Mouse (Mus musculus): ENCODE results near the gene Atf7. TPM values are rescaled to one million over a fixed set of nuclear protein-coding genes. Genes with fewer than 3 reads are reported as not detected.

The Atf7 gene
- total and polyA plus RNA-seq, 2 experiments = 10.1 to 41.1 TPM

GRCm38 (mm10) chr15:102516728-102517404 is 108.4 kb downstream of the Atf7 start, which contains the start of gene Map3k12:
Gene Map3k12, minus strand, starts transcription at chr15:102517064.
- Histone ChIP-seq H3K27me3 (ENCODE audit: control insufficient read depth, insufficient read depth, low read length) (no peaks in the 10 kb centered on the region), H3K4me3 (ENCODE audit: insufficient read depth, low read depth, low read length) (peak within 1 kb of the TSS; percentile 71), H3K36me3 (ENCODE audit: control insufficient read depth, insufficient read depth, low read length) (no peaks in the 10 kb centered on the region), H3K4me1 (ENCODE audit: control insufficient read depth, insufficient read depth, low read length) (peaks cover 3% of the 10 kb centered on the region; the same call in 1 of the 2 replicates), H3K27ac (replicated peaks; ENCODE audit: insufficient read depth, low read depth, low read length) (peak within 1 kb of the TSS; percentile 69), H3K79me2 (ENCODE audit: control insufficient read depth, insufficient read depth, low read length) (no peaks in the 10 kb centered on the region), H3K9ac (ENCODE audit: low read depth, low read length) (peak within 1 kb of the TSS; percentile 61)
- 1% methylated on average over 43 of the region's 43 CpGs for WGBS
- DNase-seq (ENCODE audit: extremely low read depth, low read depth, low spot score) = peak; percentile 71
- TF ChIP-seq POLR2A (IDR thresholded peaks at IDR 0.05; ENCODE audit: extremely low read depth, insufficient read depth, low read length) = no peak
- no peak for TF ChIP-seq CTCF (IDR thresholded peaks at IDR 0.05; ENCODE audit: low read depth, low read length)

GRCm38 (mm10) chr15:102516293-102516692 is 109.0 kb downstream of the Atf7 start:
- 42% methylated on average over 12 of the region's 12 CpGs for WGBS

DNA sequence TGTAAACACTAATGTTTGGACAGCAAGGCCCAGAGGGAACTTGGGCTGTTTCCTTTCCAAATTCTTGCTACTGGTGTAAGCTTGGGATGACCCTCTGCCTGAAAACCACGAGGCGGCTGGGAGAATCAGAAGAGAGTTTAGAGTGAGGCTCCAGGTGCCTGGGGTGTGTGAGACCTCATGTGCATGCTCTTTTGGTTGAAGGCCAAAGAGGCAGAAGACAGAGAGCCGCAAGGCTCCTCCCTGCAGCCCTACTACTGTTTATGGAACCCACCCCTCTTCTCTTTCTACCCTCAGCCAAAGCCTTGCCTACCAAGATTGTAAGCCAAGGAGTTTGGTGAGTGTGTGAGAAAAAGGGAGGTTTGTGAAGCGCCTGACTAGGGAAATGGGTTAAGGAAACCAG is 109.5 kb downstream of the Atf7 start:
- 81% methylated on average over 4 of the region's 4 CpGs for WGBS

More at GRCm38 (mm10) chr15:102516293-102516692, 109.0 kb downstream of the Atf7 start:
- H3K36me3 ChIP-seq (ENCODE audit: control insufficient read depth, insufficient read depth, low read length) = no peaks in the 10 kb centered on the region
- DNase-seq (ENCODE audit: extremely low read depth, low read depth, low spot score) = no peak
- no peak overlapping the region for H3K27ac ChIP-seq (replicated peaks; ENCODE audit: insufficient read depth, low read depth, low read length)
- no peak for TF ChIP-seq POLR2A (IDR thresholded peaks at IDR 0.05; ENCODE audit: extremely low read depth, insufficient read depth, low read length)
- TF ChIP-seq CTCF (IDR thresholded peaks at IDR 0.05; ENCODE audit: low read depth, low read length) = no peak
- H3K4me1 ChIP-seq (ENCODE audit: control insufficient read depth, insufficient read depth, low read length) = peaks cover 3% of the 10 kb centered on the region; the same call in 1 of the 2 replicates
- peak overlapping the region; percentile 59 for H3K9ac ChIP-seq (ENCODE audit: low read depth, low read length)
- peak overlapping the region; percentile 71 for H3K4me3 ChIP-seq (ENCODE audit: insufficient read depth, low read depth, low read length)
- H3K79me2 ChIP-seq (ENCODE audit: control insufficient read depth, insufficient read depth, low read length) = no peaks in the 10 kb centered on the region
- no peaks in the 10 kb centered on the region for H3K27me3 ChIP-seq (ENCODE audit: control insufficient read depth, insufficient read depth, low read length)

GRCm38 (mm10) chr15:102515261-102515660 is 110.0 kb downstream of the Atf7 start:
- H3K9ac ChIP-seq (ENCODE audit: low read depth, low read length) = no peak overlapping the region
- TF ChIP-seq CTCF (IDR thresholded peaks at IDR 0.05; ENCODE audit: low read depth, low read length) (no peak), POLR2A (IDR thresholded peaks at IDR 0.05; ENCODE audit: extremely low read depth, insufficient read depth, low read length) (no peak)
- peaks cover 4% of the 10 kb centered on the region for H3K4me1 ChIP-seq (ENCODE audit: control insufficient read depth, insufficient read depth, low read length)
- no peaks in the 10 kb centered on the region for H3K27me3 ChIP-seq (ENCODE audit: control insufficient read depth, insufficient read depth, low read length)
- no peak for DNase-seq (ENCODE audit: extremely low read depth, low read depth, low spot score)
- 89% methylated on average over 2 of the region's 2 CpGs for WGBS
- no peak overlapping the region for H3K27ac ChIP-seq (replicated peaks; ENCODE audit: insufficient read depth, low read depth, low read length)
- H3K36me3 ChIP-seq (ENCODE audit: control insufficient read depth, insufficient read depth, low read length) = no peaks in the 10 kb centered on the region
- no peak overlapping the region for H3K4me3 ChIP-seq (ENCODE audit: insufficient read depth, low read depth, low read length)
- H3K79me2 ChIP-seq (ENCODE audit: control insufficient read depth, insufficient read depth, low read length) = no peaks in the 10 kb centered on the region

More for the DNA sequence above, 109.5 kb downstream of the Atf7 start:
- Histone ChIP-seq H3K4me1 (ENCODE audit: control insufficient read depth, insufficient read depth, low read length) (peaks cover 3% of the 10 kb centered on the region; the same call in 1 of the 2 replicates), H3K9ac (ENCODE audit: low read depth, low read length) (no peak overlapping the region), H3K36me3 (ENCODE audit: control insufficient read depth, insufficient read depth, low read length) (no peaks in the 10 kb centered on the region), H3K27ac (replicated peaks; ENCODE audit: insufficient read depth, low read depth, low read length) (no peak overlapping the region), H3K27me3 (ENCODE audit: control insufficient read depth, insufficient read depth, low read length) (no peaks in the 10 kb centered on the region), H3K4me3 (ENCODE audit: insufficient read depth, low read depth, low read length) (no peak overlapping the region), H3K79me2 (ENCODE audit: control insufficient read depth, insufficient read depth, low read length) (no peaks in the 10 kb centered on the region)
- no peak for DNase-seq (ENCODE audit: extremely low read depth, low read depth, low spot score)
- TF ChIP-seq CTCF (IDR thresholded peaks at IDR 0.05; ENCODE audit: low read depth, low read length) = no peak
- no peak for TF ChIP-seq POLR2A (IDR thresholded peaks at IDR 0.05; ENCODE audit: extremely low read depth, insufficient read depth, low read length)

GRCm38 (mm10) chr15:102513004-102513403 is 112.3 kb downstream of the Atf7 start:
- Histone ChIP-seq H3K4me3 (ENCODE audit: insufficient read depth, low read depth, low read length) (no peak overlapping the region), H3K9ac (ENCODE audit: low read depth, low read length) (no peak overlapping the region), H3K79me2 (ENCODE audit: control insufficient read depth, insufficient read depth, low read length) (no peaks in the 10 kb centered on the region), H3K27me3 (ENCODE audit: control insufficient read depth, insufficient read depth, low read length) (no peaks in the 10 kb centered on the region), H3K4me1 (ENCODE audit: control insufficient read depth, insufficient read depth, low read length) (peaks cover 4% of the 10 kb centered on the region), H3K36me3 (ENCODE audit: control insufficient read depth, insufficient read depth, low read length) (no peaks in the 10 kb centered on the region), H3K27ac (replicated peaks; ENCODE audit: insufficient read depth, low read depth, low read length) (no peak overlapping the region)
- DNase-seq (ENCODE audit: extremely low read depth, low read depth, low spot score) = no peak
- 83% methylated on average over 3 of the region's 3 CpGs for WGBS
- TF ChIP-seq CTCF (IDR thresholded peaks at IDR 0.05; ENCODE audit: low read depth, low read length) (no peak), POLR2A (IDR thresholded peaks at IDR 0.05; ENCODE audit: extremely low read depth, insufficient read depth, low read length) (no peak)

DNA sequence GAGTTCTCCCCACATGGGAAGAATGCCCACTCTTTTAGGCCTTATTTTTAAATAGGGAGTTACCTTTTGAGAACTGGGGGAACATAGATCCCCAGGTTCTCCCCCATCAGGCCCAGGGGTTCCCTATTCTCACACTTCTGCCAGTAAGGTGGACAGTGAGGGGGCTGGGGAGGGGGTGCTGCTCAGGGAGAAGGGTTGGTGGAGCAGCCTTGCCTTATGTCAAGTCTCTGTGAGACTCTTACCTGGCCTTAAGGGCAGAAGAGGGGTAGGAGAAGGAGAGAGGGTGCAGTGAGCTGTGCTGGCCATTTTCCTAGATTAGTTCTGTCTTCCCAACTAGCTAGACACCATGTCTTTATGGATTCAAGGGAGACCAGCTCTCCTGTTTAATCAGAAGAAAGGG is 112.8 kb downstream of the Atf7 start:
- H3K27ac ChIP-seq (replicated peaks; ENCODE audit: insufficient read depth, low read depth, low read length) = no peak overlapping the region
- TF ChIP-seq CTCF (IDR thresholded peaks at IDR 0.05; ENCODE audit: low read depth, low read length) (no peak), POLR2A (IDR thresholded peaks at IDR 0.05; ENCODE audit: extremely low read depth, insufficient read depth, low read length) (no peak)
- DNase-seq (ENCODE audit: extremely low read depth, low read depth, low spot score) = no peak
- H3K79me2 ChIP-seq (ENCODE audit: control insufficient read depth, insufficient read depth, low read length) = no peaks in the 10 kb centered on the region
- no peaks in the 10 kb centered on the region for H3K36me3 ChIP-seq (ENCODE audit: control insufficient read depth, insufficient read depth, low read length)
- H3K4me1 ChIP-seq (ENCODE audit: control insufficient read depth, insufficient read depth, low read length) = peaks cover 4% of the 10 kb centered on the region
- H3K9ac ChIP-seq (ENCODE audit: low read depth, low read length) = no peak overlapping the region
- H3K4me3 ChIP-seq (ENCODE audit: insufficient read depth, low read depth, low read length) = no peak overlapping the region
- no peaks in the 10 kb centered on the region for H3K27me3 ChIP-seq (ENCODE audit: control insufficient read depth, insufficient read depth, low read length)

All from liver, adult 2 months (tissue).